Mouse (Mus musculus): ENCODE results near the gene Dact1. TPM values are rescaled to one million over a fixed set of nuclear protein-coding genes. Genes with fewer than 3 reads are reported as not detected.

Gene Dact1
- polyA plus RNA-seq, 1 experiment from 2014 or later, result 14.6 TPM

GRCm38 (mm10) chr12:71296849-71297535, 12.7 kb upstream of the Dact1 start:
- no peak overlapping the region for H3K27ac ChIP-seq
- H3K4me3 ChIP-seq (replicated peaks), result no peak overlapping the region
- no peak overlapping the region for H3K4me2 ChIP-seq (replicated peaks)
- ATAC-seq, result no peak
- no peaks in the 10 kb centered on the region for H3K27me3 ChIP-seq (replicated peaks)
- H3K36me3 ChIP-seq, result no peaks in the 10 kb centered on the region
- no peak overlapping the region for H3K9ac ChIP-seq
- 54% methylated on average over 8 of the region's 8 CpGs for WGBS
- no peaks in the 10 kb centered on the region for H3K9me3 ChIP-seq
- no peaks in the 10 kb centered on the region for H3K4me1 ChIP-seq (replicated peaks)

GRCm38 (mm10) chr12:71310068-71310931, 616 bp downstream of the Dact1 start:
- Histone ChIP-seq H3K4me2 (replicated peaks) (peak overlapping the region; percentile 91), H3K36me3 (peaks cover 2% of the 10 kb centered on the region; the same call in 1 of the 2 replicates), H3K4me3 (replicated peaks) (peak overlapping the region; percentile 87), H3K4me1 (replicated peaks) (0 out of 2 replicates have a peak, but pooled peaks cover 5% of the 10 kb centered on the region), H3K27ac (peak overlapping the region; percentile 90), H3K9ac (peak overlapping the region; percentile 86), H3K9me3 (no peaks in the 10 kb centered on the region), H3K27me3 (replicated peaks) (no peaks in the 10 kb centered on the region)
- under 1% methylated on average over 56 of the region's 56 CpGs for WGBS
- peak; percentile 71 for ATAC-seq

GRCm38 (mm10) chr12:71311237-71311887, 1.7 kb downstream of the Dact1 start:
- Histone ChIP-seq H3K4me2 (replicated peaks) (peak overlapping the region; percentile 91), H3K36me3 (peaks cover 4% of the 10 kb centered on the region; the same call in 1 of the 2 replicates), H3K9ac (peak overlapping the region; percentile 86; the same call in 1 of the 2 replicates), H3K27ac (peak overlapping the region; percentile 90; the same call in 1 of the 2 replicates), H3K4me3 (replicated peaks) (peak overlapping the region; percentile 87), H3K4me1 (replicated peaks) (0 out of 2 replicates have a peak, but pooled peaks cover 5% of the 10 kb centered on the region), H3K9me3 (no peaks in the 10 kb centered on the region), H3K27me3 (replicated peaks) (no peaks in the 10 kb centered on the region)
- no peak for ATAC-seq
- WGBS, result 13% methylated on average over 13 of the region's 13 CpGs

GRCm38 (mm10) chr12:71318239-71318638, 8.6 kb downstream of the Dact1 start:
- WGBS, result 95% methylated on average over 35 of the region's 40 CpGs
- no peak overlapping the region for H3K9ac ChIP-seq
- H3K4me2 ChIP-seq (replicated peaks), result no peak overlapping the region
- no peak overlapping the region for H3K27ac ChIP-seq
- H3K27me3 ChIP-seq (replicated peaks), result no peaks in the 10 kb centered on the region
- peaks cover 25% of the 10 kb centered on the region for H3K36me3 ChIP-seq
- no peak overlapping the region for H3K4me3 ChIP-seq (replicated peaks)
- H3K4me1 ChIP-seq (replicated peaks), result no peaks in the 10 kb centered on the region
- H3K9me3 ChIP-seq, result 0 out of 2 replicates have a peak, but pooled peaks cover 9% of the 10 kb centered on the region
- ATAC-seq, result no peak

- no peak overlapping the region for H3K4me3 ChIP-seq (replicated peaks)
- no peak overlapping the region for H3K9ac ChIP-seq
- 0 out of 2 replicates have a peak, but pooled peaks cover 9% of the 10 kb centered on the region for H3K9me3 ChIP-seq
- H3K27me3 ChIP-seq (replicated peaks), result no peaks in the 10 kb centered on the region
- ATAC-seq, result no peak
- 93% methylated on average over 4 of the region's 4 CpGs for WGBS
- H3K27ac ChIP-seq, result no peak overlapping the region
- peaks cover 25% of the 10 kb centered on the region for H3K36me3 ChIP-seq
- H3K4me2 ChIP-seq (replicated peaks), result no peak overlapping the region
- H3K4me1 ChIP-seq (replicated peaks), result no peaks in the 10 kb centered on the region
These were observed 9.9 kb downstream of the Dact1 start for GRCm38 (mm10) chr12:71319536-71319935.

- H3K4me1 ChIP-seq (replicated peaks), result peaks cover 3% of the 10 kb centered on the region; the same call in 1 of the 2 replicates
- H3K4me2 ChIP-seq (replicated peaks), result no peak overlapping the region
- no peaks in the 10 kb centered on the region for H3K27me3 ChIP-seq (replicated peaks)
- H3K27ac ChIP-seq, result no peak overlapping the region
- no peak overlapping the region for H3K9ac ChIP-seq
- no peak for ATAC-seq
- no peak overlapping the region for H3K4me3 ChIP-seq (replicated peaks)
- WGBS, result 64% methylated on average over 3 of the region's 3 CpGs
- H3K36me3 ChIP-seq, result no peaks in the 10 kb centered on the region
- H3K9me3 ChIP-seq, result no peaks in the 10 kb centered on the region
These were observed 23.0 kb downstream of the Dact1 start for GRCm38 (mm10) chr12:71332646-71333045.

GRCm38 (mm10) chr12:71333561-71333960, 23.9 kb downstream of the Dact1 start:
- H3K4me3 ChIP-seq (replicated peaks), result no peak overlapping the region
- no peaks in the 10 kb centered on the region for H3K27me3 ChIP-seq (replicated peaks)
- H3K9me3 ChIP-seq, result no peaks in the 10 kb centered on the region
- no peak for ATAC-seq
- H3K4me1 ChIP-seq (replicated peaks), result peaks cover 3% of the 10 kb centered on the region; the same call in 1 of the 2 replicates
- no peak overlapping the region for H3K9ac ChIP-seq
- no peaks in the 10 kb centered on the region for H3K36me3 ChIP-seq
- no peak overlapping the region for H3K4me2 ChIP-seq (replicated peaks)
- WGBS, result 24% methylated on average over 5 of the region's 5 CpGs
- no peak overlapping the region for H3K27ac ChIP-seq

GRCm38 (mm10) chr12:71337025-71337582, 27.4 kb downstream of the Dact1 start:
- ATAC-seq, result no peak
- H3K4me3 ChIP-seq (replicated peaks), result no peak overlapping the region
- no peak overlapping the region for H3K9ac ChIP-seq
- H3K9me3 ChIP-seq, result no peaks in the 10 kb centered on the region
- H3K36me3 ChIP-seq, result no peaks in the 10 kb centered on the region
- H3K27me3 ChIP-seq (replicated peaks), result no peaks in the 10 kb centered on the region
- H3K27ac ChIP-seq, result no peak overlapping the region
- 63% methylated on average over 11 of the region's 11 CpGs for WGBS
- peaks cover 3% of the 10 kb centered on the region; the same call in 1 of the 2 replicates for H3K4me1 ChIP-seq (replicated peaks)
- H3K4me2 ChIP-seq (replicated peaks), result no peak overlapping the region

GRCm38 (mm10) chr12:71337896-71338463, 28.3 kb downstream of the Dact1 start:
- Histone ChIP-seq H3K9me3 (no peaks in the 10 kb centered on the region), H3K36me3 (no peaks in the 10 kb centered on the region), H3K9ac (no peak overlapping the region), H3K4me1 (replicated peaks) (peaks cover 3% of the 10 kb centered on the region; the same call in 1 of the 2 replicates), H3K27ac (no peak overlapping the region), H3K27me3 (replicated peaks) (no peaks in the 10 kb centered on the region), H3K4me2 (replicated peaks) (no peak overlapping the region), H3K4me3 (replicated peaks) (no peak overlapping the region)
- ATAC-seq, result no peak
- WGBS, result 36% methylated on average over 6 of the region's 6 CpGs

GRCm38 (mm10) chr12:71339142-71339848, 29.6 kb downstream of the Dact1 start:
- no peak for ATAC-seq
- Histone ChIP-seq H3K27me3 (replicated peaks) (no peaks in the 10 kb centered on the region), H3K27ac (no peak overlapping the region), H3K4me1 (replicated peaks) (no peaks in the 10 kb centered on the region), H3K9ac (no peak overlapping the region), H3K9me3 (no peaks in the 10 kb centered on the region), H3K4me3 (replicated peaks) (no peak overlapping the region), H3K36me3 (no peaks in the 10 kb centered on the region), H3K4me2 (replicated peaks) (no peak overlapping the region)
- 62% methylated on average over 16 of the region's 16 CpGs for WGBS

- peaks cover 7% of the 10 kb centered on the region for H3K4me1 ChIP-seq (replicated peaks)
- ATAC-seq, result no peak
- H3K4me2 ChIP-seq (replicated peaks), result no peak overlapping the region
- WGBS, result 38% methylated on average over 13 of the region's 13 CpGs
- no peaks in the 10 kb centered on the region for H3K36me3 ChIP-seq
- no peaks in the 10 kb centered on the region for H3K27me3 ChIP-seq (replicated peaks)
- no peak overlapping the region for H3K9ac ChIP-seq
- H3K27ac ChIP-seq, result no peak overlapping the region
- H3K4me3 ChIP-seq (replicated peaks), result no peak overlapping the region
- no peaks in the 10 kb centered on the region for H3K9me3 ChIP-seq
These were observed 32.7 kb downstream of the Dact1 start for GRCm38 (mm10) chr12:71342397-71342796.
